Mouse (Mus musculus) lung, embryonic 16.5 days (tissue): ENCODE measurements around the gene Lif. TPM values are rescaled to one million over a fixed set of nuclear protein-coding genes. Genes with fewer than 3 reads are reported as not detected.

Experiments
- ATAC-seq: fragments of 200-750 bp; cut with Nextera tagmentation; 2 replicates; pipeline ENCODE4 v1.8.0; 2017; ENCODE audit warnings: low read depth, mild to moderate bottlenecking, moderate library complexity
- H3K27ac ChIP-seq: fragments of 300-500 bp; sonication (generic); 2 replicates; pipeline ENCODE4 v1.5.1; 2014; ENCODE audit warnings: mild to moderate bottlenecking, control low read depth, low read length
- H3K27me3 ChIP-seq: fragments of 300-500 bp; sonication (generic); 2 replicates; pipeline ENCODE4 v1.6.1; 2014; ENCODE audit warnings: low read depth, low read length, mixed read lengths; ENCODE audit not compliant: control insufficient read depth, insufficient read depth
- H3K36me3 ChIP-seq: fragments of 300-500 bp; sonication (generic); 2 replicates; pipeline ENCODE4 v1.6.1; 2014; ENCODE audit warnings: low read length; ENCODE audit not compliant: control insufficient read depth, insufficient read depth
- H3K4me1 ChIP-seq: fragments of 300-500 bp; sonication (generic); replicated peaks from 2 replicates; pipeline ENCODE4 v1.6.1; 2014; ENCODE audit warnings: low read length, mixed read lengths; ENCODE audit not compliant: control insufficient read depth, insufficient read depth
- H3K4me2 ChIP-seq: fragments of 300-500 bp; sonication (generic); 2 replicates; pipeline ENCODE4 v1.6.1; 2014; ENCODE audit warnings: low read depth, low read length, control low read depth
- H3K4me3 ChIP-seq: fragments of 300-500 bp; sonication (generic); 2 replicates; pipeline ENCODE4 v1.5.1; 2014; ENCODE audit warnings: mild to moderate bottlenecking, low read length, control low read depth
- H3K9ac ChIP-seq: fragments of 300-500 bp; sonication (generic); 2 replicates; pipeline ENCODE4 v1.6.1; 2014; ENCODE audit warnings: low read length, control low read depth
- H3K9me3 ChIP-seq: fragments of 300-500 bp; sonication (generic); 2 replicates; pipeline ENCODE4 v1.6.1; 2016; ENCODE audit warnings: low read length; ENCODE audit not compliant: control insufficient read depth
- WGBS: fragments of 180-500 bp; shearing (Covaris S2); extraction: QIAGEN DNeasy Blood & Tissue Kit; methylation state at CpG from one replicate; pipeline ENCODE4 v1.1.7; 2014; 5-methylcytosine and 5-hydroxymethylcytosine counted together
- polyA plus RNA-seq: library from polyadenylated mRNA; unstranded; fragments of >200 nt; fragmentation: Nextera tagmentation; extraction: Ambion mirVana; gene quantifications from 2 replicates; pipeline ENCODE4 v1.2.1, GENCODE M21; 2015

The Lif gene
- polyA plus RNA-seq, 1 experiment from 2014 or later = 0.44 TPM

GRCm38 (mm10) chr11:4250290-4250689, 7.1 kb upstream of the Lif start:
- Histone ChIP-seq H3K27ac (no peak overlapping the region), H3K4me1 (no peaks in the 10 kb centered on the region), H3K4me3 (no peak overlapping the region), H3K9me3 (no peaks in the 10 kb centered on the region), H3K4me2 (no peak overlapping the region), H3K27me3 (no peaks in the 10 kb centered on the region; the same call in 1 of the 2 replicates), H3K36me3 (no peaks in the 10 kb centered on the region), H3K9ac (no peak overlapping the region)
- 60% methylated on average over 7 of the region's 7 CpGs for WGBS
- ATAC-seq = no peak

- Histone ChIP-seq H3K4me3 (no peak overlapping the region), H3K9ac (no peak overlapping the region), H3K4me2 (no peak overlapping the region), H3K9me3 (no peaks in the 10 kb centered on the region), H3K4me1 (no peaks in the 10 kb centered on the region), H3K27ac (no peak overlapping the region), H3K27me3 (no peaks in the 10 kb centered on the region), H3K36me3 (no peaks in the 10 kb centered on the region)
- ATAC-seq = no peak
- WGBS = 64% methylated on average over 3 of the region's 3 CpGs
These were observed 6.0 kb upstream of the Lif start for GRCm38 (mm10) chr11:4251376-4251775.

GRCm38 (mm10) chr11:4252886-4253285, 4.5 kb upstream of the Lif start:
- no peak for ATAC-seq
- 71% methylated on average over 2 of the region's 2 CpGs for WGBS

GRCm38 (mm10) chr11:4257756-4258155, 399 bp downstream of the Lif start:
- no peaks in the 10 kb centered on the region for H3K36me3 ChIP-seq
- ATAC-seq = no peak
- H3K4me2 ChIP-seq = no peak overlapping the region
- H3K4me3 ChIP-seq = no peak overlapping the region
- peaks cover 29% of the 10 kb centered on the region for H3K4me1 ChIP-seq
- H3K27me3 ChIP-seq = no peaks in the 10 kb centered on the region
- H3K9me3 ChIP-seq = no peaks in the 10 kb centered on the region
- WGBS = 48% methylated on average over 5 of the region's 5 CpGs
- H3K27ac ChIP-seq = no peak overlapping the region
- H3K9ac ChIP-seq = no peak overlapping the region

More at GRCm38 (mm10) chr11:4252886-4253285, 4.5 kb upstream of the Lif start:
- Histone ChIP-seq H3K4me1 (no peaks in the 10 kb centered on the region), H3K27ac (no peak overlapping the region), H3K36me3 (no peaks in the 10 kb centered on the region), H3K9ac (no peak overlapping the region), H3K9me3 (no peaks in the 10 kb centered on the region), H3K4me3 (no peak overlapping the region), H3K27me3 (no peaks in the 10 kb centered on the region), H3K4me2 (no peak overlapping the region)

- peaks cover 33% of the 10 kb centered on the region for H3K4me1 ChIP-seq
- H3K9me3 ChIP-seq = no peaks in the 10 kb centered on the region
- no peaks in the 10 kb centered on the region for H3K27me3 ChIP-seq
- H3K9ac ChIP-seq = no peak overlapping the region
- no peaks in the 10 kb centered on the region for H3K36me3 ChIP-seq
- no peak overlapping the region for H3K4me3 ChIP-seq
- no peak overlapping the region for H3K27ac ChIP-seq
- WGBS = 0% methylated on average over 7 of the region's 7 CpGs
- ATAC-seq = peak; percentile 34; the same call in 1 of the 2 replicates
- peak overlapping the region; percentile 45 for H3K4me2 ChIP-seq
These were observed 1.3 kb downstream of the Lif start for GRCm38 (mm10) chr11:4258657-4259082.

GRCm38 (mm10) chr11:4260463-4261187, 3.3 kb downstream of the Lif start:
- WGBS = 7% methylated on average over 14 of the region's 14 CpGs
- no peak overlapping the region for H3K4me3 ChIP-seq
- H3K9me3 ChIP-seq = no peaks in the 10 kb centered on the region
- no peaks in the 10 kb centered on the region for H3K36me3 ChIP-seq
- H3K27me3 ChIP-seq = peaks cover 9% of the 10 kb centered on the region
- H3K27ac ChIP-seq = peak overlapping the region; percentile 51
- peak overlapping the region; percentile 30 for H3K9ac ChIP-seq
- peak; percentile 18; the same call in 1 of the 2 replicates for ATAC-seq
- peak overlapping the region; percentile 41 for H3K4me2 ChIP-seq
- H3K4me1 ChIP-seq = peaks cover 43% of the 10 kb centered on the region

GRCm38 (mm10) chr11:4261188-4261494, 3.8 kb downstream of the Lif start:
- Histone ChIP-seq H3K36me3 (no peaks in the 10 kb centered on the region), H3K9ac (no peak overlapping the region), H3K4me3 (no peak overlapping the region), H3K27me3 (peaks cover 13% of the 10 kb centered on the region), H3K4me1 (peaks cover 46% of the 10 kb centered on the region), H3K27ac (peak overlapping the region; percentile 51; the same call in 1 of the 2 replicates), H3K9me3 (no peaks in the 10 kb centered on the region), H3K4me2 (no peak overlapping the region)
- WGBS = 32% methylated on average over 7 of the region's 7 CpGs
- peak; percentile 31 for ATAC-seq

GRCm38 (mm10) chr11:4261969-4262368, 4.6 kb downstream of the Lif start:
- Histone ChIP-seq H3K27me3 (peaks cover 15% of the 10 kb centered on the region), H3K36me3 (no peaks in the 10 kb centered on the region), H3K4me3 (no peak overlapping the region), H3K4me2 (no peak overlapping the region), H3K4me1 (peaks cover 47% of the 10 kb centered on the region), H3K9ac (no peak overlapping the region), H3K27ac (peak overlapping the region; percentile 51; the same call in 1 of the 2 replicates), H3K9me3 (no peaks in the 10 kb centered on the region)
- WGBS = 5% methylated on average over 5 of the region's 5 CpGs
- ATAC-seq = peak; percentile 13; the same call in 1 of the 2 replicates

- H3K36me3 ChIP-seq = no peaks in the 10 kb centered on the region
- peaks cover 24% of the 10 kb centered on the region for H3K27me3 ChIP-seq
- no peak overlapping the region for H3K4me3 ChIP-seq
- WGBS = 19% methylated on average over 5 of the region's 7 CpGs
- ATAC-seq = no peak
- H3K4me1 ChIP-seq = peaks cover 52% of the 10 kb centered on the region
- no peak overlapping the region for H3K9ac ChIP-seq
- no peaks in the 10 kb centered on the region for H3K9me3 ChIP-seq
- H3K4me2 ChIP-seq = no peak overlapping the region
- no peak overlapping the region for H3K27ac ChIP-seq
These were observed 5.5 kb downstream of the Lif start for GRCm38 (mm10) chr11:4262847-4263246.
